ENCODE assay signal across 20 mouse cellular contexts in the genomic region with DNA sequence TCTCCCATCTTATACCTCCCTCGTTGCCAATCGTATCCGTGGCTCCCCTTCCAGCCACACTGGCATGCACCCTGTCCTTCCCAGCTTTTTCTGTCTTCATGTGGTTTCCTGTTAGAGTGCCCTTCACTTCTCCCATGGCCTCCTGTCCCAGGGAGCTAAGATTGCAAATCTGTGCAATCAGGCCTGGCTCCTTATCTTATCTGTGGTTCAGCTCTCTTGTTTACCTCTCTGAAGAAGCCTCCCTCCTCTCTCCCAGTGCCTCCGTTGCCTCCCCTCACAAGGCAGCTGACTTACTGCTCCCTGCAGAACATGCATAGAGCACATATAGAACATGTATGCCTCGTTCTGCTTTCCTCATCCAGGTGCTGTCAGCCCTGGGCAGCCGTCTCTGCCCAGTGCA. TPM values are rescaled to one million over a fixed set of nuclear protein-coding genes. Genes with fewer than 3 reads are reported as not detected.
DNase-seq lines count a peak whose midpoint lies in the region; ATAC-seq and TF ChIP-seq lines count a peak whose summit lies in the region.
"Had no signal": no experiment of that assay in that cellular context is flagged by ENCODE, and none has a peak within 500 bp of the region (broad histone marks: within the 10 kb centered on the region; RNA-seq: fewer than 3 reads in every experiment).

No protein-coding gene starts in this region.

- DNase-seq in heart, adult 2 months, result no peak
- no peak for DNase-seq in liver, embryonic 13.5 days
- no peak for DNase-seq in liver, postnatal 0 days
- DNase-seq in ovary, postnatal 36 days (ENCODE audit: low spot score), result peak; percentile 17
- DNase-seq in ovary, postnatal 10 days (ENCODE audit: low spot score), result no peak
- no peak for DNase-seq in stomach, postnatal 0 days (ENCODE audit: low spot score)
- no peak for DNase-seq in frontal cortex, postnatal 36 days (ENCODE audit: low spot score in 2 of 2)
- DNase-seq: B cell, adult 2 months; cerebellum, adult 11 months; cerebellum, postnatal 14 days; kidney, adult 11 months; kidney, postnatal 10 days; lung, postnatal 14 days; right cerebral cortex, adult 18-20 months; thymus, postnatal 14 days had no signal

- TF ChIP-seq CTCF in heart, adult 2 months (IDR thresholded peaks at IDR 0.05), result no peak
- TF ChIP-seq CTCF in liver, postnatal 0 days (IDR thresholded peaks at IDR 0.05; ENCODE audit: low read depth), result no peak
- TF ChIP-seq CTCF in stomach, postnatal 0 days (IDR thresholded peaks at IDR 0.05; ENCODE audit: low read depth), result no peak

- no peaks in the 10 kb centered on the region for H3K27me3 ChIP-seq in heart, embryonic 12.5 days (replicated peaks)
- no peaks in the 10 kb centered on the region for H3K27me3 ChIP-seq in heart, adult 2 months (ENCODE audit: control insufficient read depth, insufficient read depth, low read length)
- H3K27me3 ChIP-seq in liver, embryonic 13.5 days, result no peaks in the 10 kb centered on the region
- H3K27me3 ChIP-seq in liver, postnatal 0 days (ENCODE audit: insufficient read depth, low read length), result no peaks in the 10 kb centered on the region
- no peaks in the 10 kb centered on the region for H3K27me3 ChIP-seq in stomach, postnatal 0 days (ENCODE audit: control insufficient read depth, insufficient read depth, low read length)

- no peak for ATAC-seq in heart, embryonic 12.5 days (ENCODE audit: insufficient number of reproducible peaks, low FRiP score)
- ATAC-seq in liver, embryonic 13.5 days (ENCODE audit: low read depth), result 0 out of 2 replicates have a peak, but pooled peaks have one; percentile 11
- no peak for ATAC-seq in liver, postnatal 0 days
- ATAC-seq in stomach, postnatal 0 days (ENCODE audit: low FRiP score, low TSS enrichment), result 0 out of 2 replicates have a peak, but pooled peaks have one; percentile 25
- ATAC-seq: forebrain, embryonic 14.5 days had no signal

- H3K4me3 ChIP-seq in heart, embryonic 12.5 days, result no peak overlapping the region
- no peak overlapping the region for H3K4me3 ChIP-seq in heart, adult 2 months
- no peak overlapping the region for H3K4me3 ChIP-seq in liver, embryonic 13.5 days (replicated peaks)
- H3K4me3 ChIP-seq in liver, postnatal 0 days (ENCODE audit: low read depth, low read length), result no peak overlapping the region
- H3K4me3 ChIP-seq in stomach, postnatal 0 days (ENCODE audit: low read depth, low read length), result no peak overlapping the region
- H3K4me3 ChIP-seq: erythroblast, embryonic 14.5 days; layer of hippocampus, adult 2 months had no signal

- H3K4me1 ChIP-seq in heart, embryonic 12.5 days (replicated peaks), result peaks cover 50% of the 10 kb centered on the region
- peaks cover 5% of the 10 kb centered on the region for H3K4me1 ChIP-seq in heart, adult 2 months (ENCODE audit: control insufficient read depth, insufficient read depth, low read length)
- peaks cover 42% of the 10 kb centered on the region for H3K4me1 ChIP-seq in liver, embryonic 13.5 days (replicated peaks)
- peaks cover 17% of the 10 kb centered on the region for H3K4me1 ChIP-seq in liver, postnatal 0 days (ENCODE audit: insufficient read depth)
- peaks cover 10% of the 10 kb centered on the region for H3K4me1 ChIP-seq in stomach, postnatal 0 days (replicated peaks; ENCODE audit: control insufficient read depth, insufficient read depth)

- no peaks in the 10 kb centered on the region for H3K79me2 ChIP-seq in heart, adult 2 months (replicated peaks; ENCODE audit: control insufficient read depth, insufficient read depth, low read length)

- no peak for TF ChIP-seq EP300 in heart, adult 2 months (IDR thresholded peaks at IDR 0.05; ENCODE audit: insufficient read depth, low read depth, low read length)
- no peak for TF ChIP-seq EP300 in liver, postnatal 0 days (IDR thresholded peaks at IDR 0.05; ENCODE audit: low read depth)
- no peak for TF ChIP-seq EP300 in stomach, postnatal 0 days (optimal IDR thresholded peaks at IDR 0.05)

- no peaks in the 10 kb centered on the region for H3K9me3 ChIP-seq in heart, embryonic 12.5 days (replicated peaks)
- no peaks in the 10 kb centered on the region for H3K9me3 ChIP-seq in liver, embryonic 13.5 days (replicated peaks)
- H3K9me3 ChIP-seq in liver, postnatal 0 days (ENCODE audit: low read length), result no peaks in the 10 kb centered on the region
- no peaks in the 10 kb centered on the region for H3K9me3 ChIP-seq in stomach, postnatal 0 days (ENCODE audit: control insufficient read depth, low read length)

- WGBS in heart, embryonic 12.5 days, result 20% methylated on average over 6 of the region's 6 CpGs
- 35% methylated on average over 6 of the region's 6 CpGs for WGBS in heart, adult 2 months
- WGBS in liver, embryonic 13.5 days (ENCODE audit: insufficient replicate concordance), result 49% methylated on average over 6 of the region's 6 CpGs
- WGBS in liver, postnatal 0 days (ENCODE audit: insufficient replicate concordance), result 58% methylated on average over 6 of the region's 6 CpGs
- WGBS in stomach, postnatal 0 days, result 37% methylated on average over 6 of the region's 6 CpGs

- H3K4me2 ChIP-seq in heart, embryonic 12.5 days, result peak overlapping the region; percentile 9; the same call in 1 of the 2 replicates
- H3K4me2 ChIP-seq in liver, embryonic 13.5 days, result no peak overlapping the region
- H3K4me2 ChIP-seq in liver, postnatal 0 days (ENCODE audit: low read depth, low read length), result no peak overlapping the region
- no peak overlapping the region for H3K4me2 ChIP-seq in stomach, postnatal 0 days (replicated peaks; ENCODE audit: low read depth)
- H3K4me2 ChIP-seq: hindbrain, embryonic 14.5 days had no signal

- intact Hi-C loops in heart, adult 2 months (cut with DNase I), result no loop called here

- H3K9ac ChIP-seq in heart, embryonic 12.5 days, result peak overlapping the region; percentile 14; the same call in 1 of the 2 replicates
- no peak overlapping the region for H3K9ac ChIP-seq in heart, adult 2 months (ENCODE audit: low read depth, low read length)
- no peak overlapping the region for H3K9ac ChIP-seq in liver, embryonic 13.5 days
- H3K9ac ChIP-seq in liver, postnatal 0 days (replicated peaks), result no peak overlapping the region
- no peak overlapping the region for H3K9ac ChIP-seq in stomach, postnatal 0 days (ENCODE audit: low read length)
- H3K9ac ChIP-seq: hindbrain, embryonic 14.5 days had no signal

- TF ChIP-seq POLR2A in heart, adult 2 months (IDR thresholded peaks at IDR 0.05; ENCODE audit: insufficient read depth, low read depth, low read length), result no peak

- H3K27ac ChIP-seq in heart, embryonic 12.5 days (ENCODE audit: poor library complexity, severe bottlenecking), result no peak overlapping the region
- no peak overlapping the region for H3K27ac ChIP-seq in heart, adult 2 months
- no peak overlapping the region for H3K27ac ChIP-seq in liver, embryonic 13.5 days
- H3K27ac ChIP-seq in liver, postnatal 0 days (ENCODE audit: low read depth), result no peak overlapping the region
- H3K27ac ChIP-seq in stomach, postnatal 0 days (replicated peaks), result peak overlapping the region; percentile 40; the same call in 1 of the 2 replicates
- H3K27ac ChIP-seq: hindbrain, embryonic 14.5 days; layer of hippocampus, adult 2 months had no signal

- H3K36me3 ChIP-seq in heart, embryonic 12.5 days, result peaks cover 33% of the 10 kb centered on the region
- no peaks in the 10 kb centered on the region for H3K36me3 ChIP-seq in heart, adult 2 months (ENCODE audit: control insufficient read depth, insufficient read depth, low read length)
- H3K36me3 ChIP-seq in liver, embryonic 13.5 days, result peaks cover 90% of the 10 kb centered on the region
- H3K36me3 ChIP-seq in liver, postnatal 0 days (replicated peaks; ENCODE audit: insufficient read depth, low read length), result peaks cover 32% of the 10 kb centered on the region
- H3K36me3 ChIP-seq in stomach, postnatal 0 days (ENCODE audit: control insufficient read depth, insufficient read depth, low read length), result peaks cover 5% of the 10 kb centered on the region

RNA-seq across cellular contexts. Expression of gene Fam83d, which starts 9.6 kb away (rescaled TPM):
- polyA plus RNA-seq in heart, embryonic 12.5 days (2016; fragmentation: Nextera tagmentation; extraction: Ambion mirVana), result 59.7 and 65.2 TPM in 2 replicates
- total RNA-seq in heart, adult 2 months (2021), result under 1 TPM; 0.59 to 0.78 TPM
- 0.27 and 0.53 TPM in 2 replicates for polyA plus RNA-seq in heart, adult 2 months (2012; rRNA removed)
- 15.7 and 18.1 TPM in 2 replicates for polyA plus RNA-seq in liver, embryonic 13.5 days (2015; fragmentation: Nextera tagmentation; extraction: Ambion mirVana)
- 5.0 and 5.7 TPM in 2 replicates for polyA plus RNA-seq in liver, postnatal 0 days (2015; fragmentation: Nextera tagmentation; extraction: Ambion mirVana)
- 61.1 and 61.3 TPM in 2 replicates for polyA plus RNA-seq in stomach, postnatal 0 days (2015; fragmentation: Nextera tagmentation; extraction: Ambion mirVana)

RNA-seq across cellular contexts. Expression of gene Dhx35, which starts 17.1 kb away (rescaled TPM):
- polyA plus RNA-seq in heart, embryonic 12.5 days (2016; fragmentation: Nextera tagmentation; extraction: Ambion mirVana), result 14.1 and 14.9 TPM in 2 replicates
- 10 to 100 TPM; 15.2 to 17.5 TPM for total RNA-seq in heart, adult 2 months (2021)
- 21.6 and 21.9 TPM in 2 replicates for polyA plus RNA-seq in heart, adult 2 months (2012; rRNA removed)
- 4.4 and 4.8 TPM in 2 replicates for polyA plus RNA-seq in liver, embryonic 13.5 days (2015; fragmentation: Nextera tagmentation; extraction: Ambion mirVana)
- polyA plus RNA-seq in liver, postnatal 0 days (2015; fragmentation: Nextera tagmentation; extraction: Ambion mirVana), result 2.7 and 3.6 TPM in 2 replicates
- 5.6 and 6.5 TPM in 2 replicates for polyA plus RNA-seq in stomach, postnatal 0 days (2015; fragmentation: Nextera tagmentation; extraction: Ambion mirVana)

Comparison
In these comparisons a context has a peak if more than half of its experiments do, and no peak if none do; other contexts are left out.
1. ATAC-seq: peak in liver, embryonic 13.5 days (single experiment) and stomach, postnatal 0 days (single experiment); none in heart, embryonic 12.5 days (single experiment) and liver, postnatal 0 days (single experiment).